Mouse (Mus musculus): ENCODE results near the gene Sall1.

Sall1 gene

DNA sequence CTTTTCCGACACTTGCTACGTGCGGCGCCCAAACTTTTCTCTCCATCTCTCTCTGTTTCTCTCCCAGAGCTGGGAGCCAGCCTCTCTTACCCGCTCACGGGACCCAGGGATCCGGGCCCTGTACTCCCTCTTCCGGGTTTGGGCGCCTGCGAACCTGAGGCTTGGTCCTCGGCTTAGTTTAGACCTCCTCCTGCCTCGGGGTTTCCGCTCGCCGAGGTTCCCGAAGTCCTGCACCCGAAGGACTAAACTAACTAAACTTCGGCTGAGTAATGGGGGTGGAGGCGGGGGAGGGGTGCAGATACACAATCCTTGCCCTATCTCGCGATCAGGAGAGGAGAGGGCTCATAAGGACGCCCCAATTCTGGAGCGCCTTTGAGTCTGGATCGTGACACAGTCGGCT lies at the start of gene Sall1:
Gene Sall1 (minus strand): TSS at position 223 of the 400 bp plus-strand sequence.
- DNase-seq (ENCODE audit: low spot score): no peak

DNA sequence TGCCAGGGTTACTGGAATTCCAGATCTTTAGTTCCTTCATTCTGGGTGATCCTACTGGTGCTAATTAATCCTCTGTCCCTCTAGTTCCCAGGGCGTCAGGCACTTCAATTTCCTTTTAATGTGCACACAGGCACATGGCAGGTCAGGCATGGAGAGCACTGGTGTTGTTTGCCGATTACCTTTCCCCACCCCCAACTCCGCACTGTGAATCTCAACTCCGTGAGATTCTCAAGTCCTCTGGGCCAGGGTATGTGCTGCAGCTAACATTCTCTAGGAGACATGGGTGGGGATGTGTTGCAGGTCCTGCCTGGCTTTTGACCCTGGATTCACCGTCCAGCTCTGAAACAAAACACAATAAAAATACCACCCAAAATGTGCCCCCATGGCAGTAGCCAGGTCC lies 46.0 kb upstream of the Sall1 start:
- no peak for DNase-seq (ENCODE audit: low spot score)

- DNase-seq (ENCODE audit: low spot score): no peak
Measured at GRCm38 (mm10) chr8:89079147-89079546, 35.2 kb upstream of the Sall1 start.

DNA sequence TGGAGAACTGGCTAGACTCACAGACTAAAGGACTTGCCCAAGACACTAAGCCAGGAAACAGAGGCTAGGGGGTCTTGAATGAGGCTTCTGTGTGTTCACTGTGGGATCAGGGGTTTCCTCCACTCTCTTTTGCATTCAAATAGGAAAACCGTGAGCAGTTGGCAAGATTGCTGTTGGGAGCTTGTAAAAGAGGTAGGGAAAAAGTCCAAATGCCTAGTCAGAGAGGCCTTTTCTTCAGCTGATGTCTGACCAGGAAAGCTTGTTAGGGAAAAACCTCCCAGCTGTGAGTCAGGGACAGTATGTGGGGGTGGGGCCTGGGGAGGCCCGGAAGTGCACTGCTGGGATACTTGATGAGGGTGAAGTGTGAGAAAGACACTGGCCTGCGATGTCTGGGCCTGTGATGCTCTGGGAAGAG lies 29.0 kb upstream of the Sall1 start:
- DNase-seq (ENCODE audit: low spot score): no peak

- DNase-seq (ENCODE audit: low spot score): no peak
Measured at GRCm38 (mm10) chr8:89067499-89067898, 23.5 kb upstream of the Sall1 start.

DNA sequence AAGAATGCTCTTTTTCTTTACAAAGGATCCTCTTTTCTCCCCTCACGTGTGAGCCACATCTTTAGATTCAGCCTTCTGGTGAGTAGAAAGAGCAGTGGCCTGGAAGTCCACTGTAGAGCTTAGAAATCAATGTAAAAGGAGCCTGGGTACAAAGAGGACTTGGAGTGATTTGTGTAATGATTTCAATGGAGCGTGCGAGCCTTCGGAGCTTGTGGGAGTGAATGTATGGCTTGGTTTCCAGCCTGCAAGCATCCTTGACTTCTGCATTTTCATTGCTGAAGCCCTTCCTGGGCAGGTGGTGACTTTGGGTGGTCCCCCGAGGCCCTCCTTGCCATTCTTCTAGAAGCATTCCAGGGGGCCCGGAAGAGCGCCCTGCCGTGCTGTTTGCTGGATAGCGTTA lies 20.1 kb upstream of the Sall1 start:
- no peak for DNase-seq (ENCODE audit: low spot score)

GRCm38 (mm10) chr8:89063366-89064040 lies 19.5 kb upstream of the Sall1 start:
- no peak for DNase-seq (ENCODE audit: low spot score)

DNA sequence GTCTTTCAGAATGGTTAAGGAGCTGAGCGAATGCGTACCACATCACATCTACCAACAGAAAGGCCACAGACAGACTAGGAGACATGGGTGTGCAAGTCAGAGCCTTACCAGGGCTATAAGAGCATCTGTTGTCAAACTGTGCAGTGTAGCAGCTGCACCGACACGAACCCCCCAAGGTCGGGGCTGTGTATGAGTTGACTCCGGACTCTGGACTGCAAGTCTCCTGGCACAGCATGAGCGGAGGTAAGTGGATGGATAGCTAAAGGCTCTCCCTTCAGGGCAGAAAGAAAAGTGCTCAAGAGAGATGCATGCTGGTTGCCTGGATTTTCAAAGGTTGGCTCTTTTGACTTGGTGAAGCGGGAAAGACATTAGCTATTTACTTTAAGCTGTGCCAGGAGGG lies 16.8 kb upstream of the Sall1 start:
- DNase-seq (ENCODE audit: low spot score): no peak

- no peak for DNase-seq (ENCODE audit: low spot score)
Measured at GRCm38 (mm10) chr8:89059507-89059906, 15.5 kb upstream of the Sall1 start.

GRCm38 (mm10) chr8:89052880-89053279 lies 8.9 kb upstream of the Sall1 start:
- no peak for DNase-seq (ENCODE audit: low spot score)

GRCm38 (mm10) chr8:89046639-89047348 lies 2.8 kb upstream of the Sall1 start:
- no peak for DNase-seq (ENCODE audit: low spot score)

DNA sequence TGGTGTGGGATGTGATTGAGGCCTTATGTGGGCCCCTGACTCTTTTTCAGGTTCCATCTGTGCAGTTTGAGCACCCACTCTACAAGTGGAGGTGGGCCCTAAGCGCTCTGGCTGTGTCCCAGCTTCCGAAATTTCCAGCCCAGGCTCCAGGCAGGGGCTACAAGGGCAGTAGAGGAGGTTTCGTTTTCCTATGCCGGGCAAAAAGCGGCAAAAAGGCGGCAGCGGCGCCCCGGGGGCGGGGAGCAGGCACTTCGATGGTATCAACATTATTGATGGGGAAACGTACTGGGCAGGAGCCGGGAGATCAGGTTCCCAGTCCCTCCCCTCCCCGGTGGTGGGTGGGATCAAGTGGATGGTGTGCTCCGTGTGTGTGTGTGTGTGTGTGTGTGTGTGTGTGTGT lies 2.3 kb upstream of the Sall1 start:
- no peak for DNase-seq (ENCODE audit: low spot score)

DNA sequence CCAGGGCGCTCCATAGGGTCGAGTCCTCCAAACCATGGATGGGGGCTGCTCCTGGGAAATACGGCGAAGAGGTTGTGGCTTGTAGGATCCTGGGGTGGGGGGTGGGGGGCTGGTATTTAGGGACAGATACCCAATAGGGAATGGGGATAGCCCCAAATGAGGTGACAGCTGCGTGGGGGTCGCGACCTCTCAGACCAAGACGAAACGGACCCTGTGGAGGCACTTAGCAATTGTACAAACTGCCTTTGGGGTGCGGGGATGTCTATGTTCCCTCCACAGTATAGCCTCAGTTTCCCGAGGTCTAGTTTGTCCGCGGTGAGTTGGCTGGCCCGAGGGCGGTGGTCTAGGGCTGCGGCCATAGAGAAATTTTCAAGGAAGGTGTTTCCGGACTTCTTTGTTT lies 1.8 kb upstream of the Sall1 start:
- no peak for DNase-seq (ENCODE audit: low spot score)

DNA sequence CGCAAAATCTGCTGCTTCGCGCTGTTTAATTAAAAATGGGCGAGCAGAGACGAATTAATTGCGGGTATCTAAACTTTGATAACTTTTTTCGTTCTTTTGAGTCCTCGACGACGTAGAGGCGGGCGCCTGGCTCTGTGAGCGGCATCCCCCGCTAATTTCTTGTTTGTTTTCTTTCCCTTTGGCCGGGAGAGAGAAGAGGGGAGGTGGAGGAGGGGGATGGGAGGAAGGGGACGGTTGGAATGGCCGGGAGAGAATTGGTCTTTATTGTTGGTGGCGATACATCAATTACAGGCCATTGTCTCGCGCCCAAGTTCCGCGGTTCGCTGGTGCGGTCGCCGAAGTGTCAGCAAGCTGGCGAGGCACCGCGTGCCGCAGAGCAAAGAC lies 1.2 kb upstream of the Sall1 start:
- DNase-seq (ENCODE audit: low spot score): no peak

GRCm38 (mm10) chr8:89044511-89045217 lies 702 bp upstream of the Sall1 start:
- DNase-seq (ENCODE audit: low spot score): no peak

DNA sequence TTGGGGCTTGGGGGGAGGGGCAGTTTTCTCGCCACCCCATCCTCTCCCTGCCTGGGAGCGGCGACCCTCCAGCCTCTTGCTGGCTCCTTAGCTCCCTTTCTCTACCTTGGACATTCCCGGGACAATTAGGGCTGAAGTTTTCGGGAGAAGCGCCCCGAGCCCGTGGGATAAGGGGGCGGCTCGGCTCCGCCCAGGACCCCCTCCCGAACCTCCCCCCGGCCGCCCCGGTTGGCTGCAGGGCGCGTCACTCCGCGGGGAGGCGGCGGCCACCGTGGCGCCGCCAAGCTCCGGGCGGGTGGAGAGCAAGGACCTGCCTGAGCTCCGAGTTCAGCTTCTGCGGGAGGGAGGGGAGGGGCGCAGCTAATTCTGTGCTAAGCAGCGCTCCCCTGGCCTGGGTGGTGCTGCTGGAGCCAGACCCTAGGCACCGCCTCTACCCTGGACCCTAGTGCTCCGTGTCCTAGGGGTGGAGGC lies 556 bp downstream of the Sall1 start:
- no peak for DNase-seq (ENCODE audit: low spot score)

- DNase-seq (ENCODE audit: low spot score): no peak
Measured at GRCm38 (mm10) chr8:89042560-89043370, 1.2 kb downstream of the Sall1 start.

GRCm38 (mm10) chr8:89042118-89042460 lies 1.9 kb downstream of the Sall1 start:
- no peak for DNase-seq (ENCODE audit: low spot score)

DNA sequence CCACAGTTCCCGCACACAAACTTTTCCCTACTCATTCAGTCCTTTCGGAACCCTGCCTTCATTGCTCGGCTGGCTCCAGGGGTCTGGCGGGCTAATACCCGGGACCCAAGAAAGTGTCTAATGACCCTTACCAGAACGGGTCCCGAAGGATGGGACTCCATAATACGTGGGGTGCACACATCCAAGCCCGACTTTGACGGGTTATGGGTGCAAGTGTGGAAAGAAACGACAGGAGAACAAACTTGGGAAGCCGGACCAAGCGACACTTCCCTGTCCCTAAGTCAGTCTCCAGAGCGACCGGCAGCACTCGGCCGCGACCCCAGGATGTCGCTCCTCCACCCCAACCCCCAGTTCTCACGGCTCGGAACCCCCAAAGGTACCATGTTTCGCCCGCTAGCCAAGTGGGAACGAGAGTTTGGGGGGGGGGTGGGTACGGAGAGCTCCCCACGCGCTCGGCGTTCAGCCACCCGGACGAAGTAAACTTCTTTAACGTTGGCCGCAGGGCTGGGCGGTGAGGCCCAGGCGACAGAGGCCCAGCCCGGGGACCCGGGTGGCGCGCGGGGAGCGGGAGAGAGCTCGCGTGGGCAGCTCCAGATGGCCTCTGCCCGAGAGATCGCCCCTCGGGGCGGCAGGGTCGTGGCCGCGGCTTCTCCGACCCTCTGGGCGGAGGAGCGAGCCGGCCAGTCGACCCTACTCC lies 2.4 kb downstream of the Sall1 start:
- DNase-seq (ENCODE audit: low spot score): no peak

- DNase-seq (ENCODE audit: low spot score): no peak
Measured at GRCm38 (mm10) chr8:89040751-89041420, 3.1 kb downstream of the Sall1 start.

DNA sequence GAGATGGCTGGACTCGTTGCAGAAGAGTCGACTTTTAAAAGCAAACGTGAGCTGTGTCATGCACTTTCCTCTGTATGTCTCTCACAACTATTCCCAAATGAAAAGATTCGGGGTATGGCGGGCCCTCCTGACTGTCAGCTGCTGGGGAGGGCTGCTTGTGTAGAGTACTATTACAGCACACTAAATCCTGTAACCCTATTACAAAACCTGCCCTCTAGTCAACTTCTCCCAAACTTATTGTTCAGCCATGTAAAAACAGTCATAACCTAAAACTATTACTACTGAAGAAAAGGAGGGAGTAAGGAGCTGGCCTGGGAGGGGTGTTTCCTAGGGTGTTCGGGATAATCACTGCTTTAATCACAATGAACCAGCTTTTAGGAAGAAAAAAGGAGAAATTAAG lies 4.1 kb downstream of the Sall1 start:
- no peak for DNase-seq (ENCODE audit: low spot score)
